Mouse (Mus musculus): ENCODE measurements around the gene Tlr7.
"Not testable (repeated sequence)": the region's sequence is repeated elsewhere in the genome, so short reads cannot be mapped to it uniquely, and the experiment has no call there.

Gene Tlr7

GRCm38 (mm10) chrX:167302061-167302460 lies 28.3 kb downstream of the Tlr7 start:
- DNase-seq (ENCODE audit: extremely low read depth, low read depth, low spot score): not testable (repeated sequence)

- DNase-seq (ENCODE audit: extremely low read depth, low read depth, low spot score): no peak
Observed at GRCm38 (mm10) chrX:167276953-167277352, 53.4 kb downstream of the Tlr7 start.

- DNase-seq (ENCODE audit: extremely low read depth, low read depth, low spot score): peak; percentile 30
Observed at GRCm38 (mm10) chrX:167276551-167276950, 53.8 kb downstream of the Tlr7 start.

GRCm38 (mm10) chrX:167264086-167264485 lies 66.3 kb downstream of the Tlr7 start, which contains the start of gene Tlr8:
Tlr8 (minus strand) TSS chrX:167264329.
- no peak for DNase-seq (ENCODE audit: extremely low read depth, low read depth, low spot score)

GRCm38 (mm10) chrX:167263530-167263929 lies 66.8 kb downstream of the Tlr7 start:
- DNase-seq (ENCODE audit: extremely low read depth, low read depth, low spot score): no peak
